Mouse (Mus musculus) bone marrow, adult 2 months (tissue): ENCODE measurements around the gene Smoc1.

Experiments
- CTCF ChIP-seq: fragments of 200-500 bp; IDR thresholded peaks from 2 replicates; pipeline ENCODE4 v1.5.1; 2011; ENCODE audit warnings: low read length, control low read depth; ENCODE audit not compliant: control insufficient read depth, insufficient read depth
- POLR2A ChIP-seq: fragments of 200-500 bp; IDR thresholded peaks from 2 replicates; pipeline ENCODE4 v1.6.1; 2011; ENCODE audit warnings: low read depth, mild to moderate bottlenecking, control low read depth, low read length, borderline replicate concordance; ENCODE audit not compliant: control insufficient read depth

DNA sequence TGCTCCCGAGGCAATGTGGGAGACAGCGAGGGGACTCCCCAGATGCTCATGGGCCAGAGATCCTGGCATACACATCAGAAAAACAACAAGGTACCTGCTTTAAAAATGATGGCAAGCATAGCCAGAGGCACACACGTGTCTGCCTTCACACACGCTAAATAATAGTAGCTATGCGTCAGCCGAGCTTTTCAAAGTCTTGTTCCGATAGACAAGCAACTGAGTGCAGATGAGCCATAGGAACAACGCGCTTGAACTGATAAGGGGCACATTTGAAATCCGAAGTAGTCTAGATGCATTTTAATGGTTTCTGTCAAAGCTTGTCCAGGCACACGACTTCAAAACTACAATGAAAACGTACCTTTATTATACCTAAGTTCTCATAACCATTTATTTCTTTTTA is 9.0 kb upstream of the Smoc1 start:
- TF ChIP-seq POLR2A: no peak
- TF ChIP-seq CTCF: no peak
